Mouse (Mus musculus): ENCODE results near the gene Ermp1. TPM values are rescaled to one million over a fixed set of nuclear protein-coding genes. Genes with fewer than 3 reads are reported as not detected.

Gene Ermp1
- polyA plus RNA-seq, 1 experiment from 2014 or later = 10.0 TPM

DNA sequence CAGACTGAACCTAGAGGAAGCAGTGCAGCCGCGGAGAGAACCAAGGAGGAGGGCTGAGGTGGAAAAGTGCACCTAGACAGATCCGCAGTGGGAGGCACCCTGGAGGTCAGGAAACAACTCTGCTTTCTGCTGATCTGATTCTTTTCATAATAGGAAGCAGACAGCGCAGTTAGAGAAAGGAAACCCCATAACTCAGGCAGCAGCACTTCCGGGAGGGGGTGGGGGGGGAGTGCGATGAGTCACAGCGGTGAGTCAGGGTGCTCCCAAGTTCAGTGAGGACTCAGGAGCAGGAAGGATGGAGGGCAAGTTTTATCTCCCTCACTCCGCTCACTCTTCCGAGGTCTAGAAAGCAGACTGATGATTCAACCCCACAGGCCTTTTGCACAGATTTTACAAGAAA lies 7.2 kb downstream of the Ermp1 start:
- no peak overlapping the region for H3K4me2 ChIP-seq (ENCODE audit: low read depth, low read length)
- H3K27ac ChIP-seq (ENCODE audit: low read length) = no peak overlapping the region
- H3K9me3 ChIP-seq (replicated peaks; ENCODE audit: control insufficient read depth, low read length) = no peaks in the 10 kb centered on the region; the same call in 1 of the 2 replicates
- H3K4me3 ChIP-seq (ENCODE audit: low read depth, low read length) = no peak overlapping the region
- H3K27me3 ChIP-seq (ENCODE audit: control insufficient read depth, insufficient read depth, low read depth, low read length) = no peaks in the 10 kb centered on the region
- H3K9ac ChIP-seq (ENCODE audit: low read depth, low read length) = no peak overlapping the region
- ATAC-seq (ENCODE audit: low read depth) = peak; percentile 53; the same call in 1 of the 2 replicates
- peaks cover 6% of the 10 kb centered on the region for H3K4me1 ChIP-seq (ENCODE audit: control insufficient read depth, low read depth, low read length)
- WGBS (ENCODE audit: insufficient replicate concordance) = 27% methylated on average over 9 of the region's 9 CpGs
- H3K36me3 ChIP-seq (ENCODE audit: control insufficient read depth, insufficient read depth) = peaks cover 20% of the 10 kb centered on the region

DNA sequence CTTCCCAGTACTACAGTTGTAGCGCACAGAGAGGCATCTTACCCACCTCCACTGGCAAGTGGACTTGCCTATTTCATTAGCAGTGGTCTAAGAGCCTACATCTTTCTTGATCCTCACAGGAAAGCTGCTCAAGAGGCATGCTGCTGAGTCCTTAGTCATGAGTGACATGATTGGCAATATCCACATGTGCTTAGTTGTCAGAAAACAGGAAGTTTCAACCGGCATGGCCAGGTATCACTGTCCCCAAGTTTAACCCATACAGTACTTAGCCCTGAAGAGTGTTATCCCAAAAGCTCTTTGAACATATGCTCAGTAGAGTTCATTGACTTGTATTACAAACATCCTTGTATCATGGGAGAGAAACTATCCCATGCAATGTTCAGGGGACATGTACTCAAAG lies 36.1 kb downstream of the Ermp1 start:
- no peak overlapping the region for H3K4me2 ChIP-seq (ENCODE audit: low read depth, low read length)
- no peak overlapping the region; the same call in 1 of the 2 replicates for H3K27ac ChIP-seq (ENCODE audit: low read length)
- peaks cover 15% of the 10 kb centered on the region for H3K4me1 ChIP-seq (ENCODE audit: control insufficient read depth, low read depth, low read length)
- H3K36me3 ChIP-seq (ENCODE audit: control insufficient read depth, insufficient read depth) = peaks cover 31% of the 10 kb centered on the region
- no peak overlapping the region for H3K9ac ChIP-seq (ENCODE audit: low read depth, low read length)
- no peaks in the 10 kb centered on the region for H3K9me3 ChIP-seq (replicated peaks; ENCODE audit: control insufficient read depth, low read length)
- no peak for ATAC-seq (ENCODE audit: low read depth)
- H3K27me3 ChIP-seq (ENCODE audit: control insufficient read depth, insufficient read depth, low read depth, low read length) = no peaks in the 10 kb centered on the region
- 65% methylated on average over 2 of the region's 2 CpGs for WGBS (ENCODE audit: insufficient replicate concordance)
- no peak overlapping the region for H3K4me3 ChIP-seq (ENCODE audit: low read depth, low read length)

DNA sequence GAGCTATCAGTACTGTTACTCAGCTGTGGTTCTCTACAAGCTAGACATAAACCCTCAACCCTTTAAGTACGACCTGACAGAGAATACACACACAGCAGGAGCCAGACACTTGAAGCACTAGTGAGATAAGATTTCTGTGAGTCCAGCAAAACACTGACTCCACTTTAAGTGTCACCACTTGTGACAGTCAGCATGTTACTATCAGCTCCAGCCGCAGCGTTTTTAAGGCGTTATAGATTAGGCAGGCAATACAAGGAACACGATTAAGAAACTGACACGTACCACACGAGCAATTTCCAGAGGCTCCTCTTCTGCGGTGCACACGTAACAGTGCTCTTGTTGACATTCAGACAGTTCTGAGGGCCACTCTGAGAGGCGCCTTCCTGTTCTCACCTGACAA lies 37.3 kb downstream of the Ermp1 start:
- Histone ChIP-seq H3K27ac (ENCODE audit: low read length) (peak overlapping the region; percentile 82), H3K4me2 (ENCODE audit: low read depth, low read length) (no peak overlapping the region), H3K9me3 (replicated peaks; ENCODE audit: control insufficient read depth, low read length) (no peaks in the 10 kb centered on the region), H3K27me3 (ENCODE audit: control insufficient read depth, insufficient read depth, low read depth, low read length) (no peaks in the 10 kb centered on the region), H3K4me3 (ENCODE audit: low read depth, low read length) (no peak overlapping the region), H3K9ac (ENCODE audit: low read depth, low read length) (no peak overlapping the region), H3K36me3 (ENCODE audit: control insufficient read depth, insufficient read depth) (peaks cover 27% of the 10 kb centered on the region), H3K4me1 (ENCODE audit: control insufficient read depth, low read depth, low read length) (peaks cover 15% of the 10 kb centered on the region)
- 58% methylated on average over 10 of the region's 10 CpGs for WGBS (ENCODE audit: insufficient replicate concordance)
- ATAC-seq (ENCODE audit: low read depth) = peak; percentile 94

DNA sequence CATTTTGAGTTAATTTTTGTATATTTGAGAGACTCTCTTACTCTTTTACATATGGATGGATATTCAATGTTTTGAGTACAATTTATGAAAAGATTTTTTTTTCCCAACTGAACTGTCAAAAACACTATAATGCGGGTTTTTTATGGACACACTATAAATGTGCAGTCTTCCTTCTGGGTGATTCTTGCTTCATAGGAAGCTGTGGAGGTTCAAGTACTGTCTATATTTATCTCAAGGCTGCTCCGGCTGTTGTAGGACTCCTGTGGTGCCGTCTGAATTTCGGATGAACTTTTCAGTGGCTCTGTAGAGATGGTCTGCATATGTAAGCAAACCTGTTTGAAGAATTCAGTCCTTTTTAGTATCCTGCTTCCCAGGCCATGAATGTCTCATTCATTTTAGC lies 40.0 kb downstream of the Ermp1 start:
- no peak overlapping the region for H3K4me3 ChIP-seq (ENCODE audit: low read depth, low read length)
- WGBS (ENCODE audit: insufficient replicate concordance) = 68% methylated on average over 4 of the region's 4 CpGs

DNA sequence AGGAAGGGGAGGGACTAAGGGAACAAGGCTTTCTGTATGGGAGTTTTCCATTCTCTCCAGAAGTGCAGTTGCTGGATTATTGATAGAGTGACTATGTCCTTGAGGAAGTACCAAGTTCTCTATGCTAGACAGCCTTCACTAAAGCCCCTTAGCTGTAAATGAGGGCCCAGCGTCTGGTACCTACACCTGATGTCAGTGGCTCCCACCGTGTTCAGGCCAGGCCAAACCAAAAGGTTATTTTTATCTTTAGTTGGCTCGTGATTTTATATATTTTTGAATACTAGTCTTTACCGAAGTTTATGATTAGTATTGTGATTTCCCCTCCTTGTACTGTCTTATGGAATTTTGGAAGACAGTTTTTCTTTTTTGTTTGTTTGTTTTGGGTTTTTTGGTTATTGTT lies 40.7 kb downstream of the Ermp1 start:
- Histone ChIP-seq H3K9me3 (replicated peaks; ENCODE audit: control insufficient read depth, low read length) (no peaks in the 10 kb centered on the region), H3K27me3 (ENCODE audit: control insufficient read depth, insufficient read depth, low read depth, low read length) (no peaks in the 10 kb centered on the region), H3K9ac (ENCODE audit: low read depth, low read length) (no peak overlapping the region), H3K36me3 (ENCODE audit: control insufficient read depth, insufficient read depth) (peaks cover 12% of the 10 kb centered on the region), H3K4me2 (ENCODE audit: low read depth, low read length) (no peak overlapping the region), H3K27ac (ENCODE audit: low read length) (peak overlapping the region; percentile 43; the same call in 1 of the 2 replicates), H3K4me1 (ENCODE audit: control insufficient read depth, low read depth, low read length) (peaks cover 15% of the 10 kb centered on the region), H3K4me3 (ENCODE audit: low read depth, low read length) (no peak overlapping the region)
- ATAC-seq (ENCODE audit: low read depth) = no peak
- 72% methylated on average over 4 of the region's 4 CpGs for WGBS (ENCODE audit: insufficient replicate concordance)

More for the DNA sequence above, 40.0 kb downstream of the Ermp1 start:
- H3K36me3 ChIP-seq (ENCODE audit: control insufficient read depth, insufficient read depth) = peaks cover 15% of the 10 kb centered on the region
- ATAC-seq (ENCODE audit: low read depth) = no peak
- H3K27ac ChIP-seq (ENCODE audit: low read length) = no peak overlapping the region
- no peaks in the 10 kb centered on the region for H3K9me3 ChIP-seq (replicated peaks; ENCODE audit: control insufficient read depth, low read length)
- no peak overlapping the region for H3K9ac ChIP-seq (ENCODE audit: low read depth, low read length)
- peaks cover 15% of the 10 kb centered on the region for H3K4me1 ChIP-seq (ENCODE audit: control insufficient read depth, low read depth, low read length)
- no peaks in the 10 kb centered on the region for H3K27me3 ChIP-seq (ENCODE audit: control insufficient read depth, insufficient read depth, low read depth, low read length)
- no peak overlapping the region for H3K4me2 ChIP-seq (ENCODE audit: low read depth, low read length)

DNA sequence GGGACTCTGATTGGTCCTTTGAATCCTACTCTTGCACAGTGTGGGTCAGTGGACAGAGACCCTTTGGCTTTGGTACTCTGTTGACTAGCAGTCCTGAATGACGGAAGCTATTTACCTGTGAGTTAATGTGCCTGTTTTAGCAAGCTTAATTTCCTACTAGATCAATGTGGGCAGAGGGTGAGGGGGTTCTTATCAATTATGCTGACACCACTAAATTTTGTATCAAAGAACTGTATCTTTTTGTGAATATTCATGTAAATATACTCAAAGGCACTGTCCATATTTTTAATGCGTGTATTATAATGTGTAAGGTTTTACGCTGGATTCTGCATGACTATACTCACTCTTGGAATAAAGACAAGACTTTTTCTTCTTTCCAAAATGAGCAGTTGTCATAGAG lies 43.6 kb downstream of the Ermp1 start:
- Histone ChIP-seq H3K36me3 (ENCODE audit: control insufficient read depth, insufficient read depth) (peaks cover 10% of the 10 kb centered on the region; the same call in 1 of the 2 replicates), H3K27ac (ENCODE audit: low read length) (no peak overlapping the region), H3K27me3 (ENCODE audit: control insufficient read depth, insufficient read depth, low read depth, low read length) (no peaks in the 10 kb centered on the region), H3K4me3 (ENCODE audit: low read depth, low read length) (no peak overlapping the region), H3K9me3 (replicated peaks; ENCODE audit: control insufficient read depth, low read length) (no peaks in the 10 kb centered on the region), H3K4me2 (ENCODE audit: low read depth, low read length) (no peak overlapping the region), H3K4me1 (ENCODE audit: control insufficient read depth, low read depth, low read length) (no peaks in the 10 kb centered on the region; the same call in none of the 2 replicates), H3K9ac (ENCODE audit: low read depth, low read length) (no peak overlapping the region)
- WGBS (ENCODE audit: insufficient replicate concordance) = 86% methylated on average over 3 of the region's 3 CpGs
- no peak for ATAC-seq (ENCODE audit: low read depth)

DNA sequence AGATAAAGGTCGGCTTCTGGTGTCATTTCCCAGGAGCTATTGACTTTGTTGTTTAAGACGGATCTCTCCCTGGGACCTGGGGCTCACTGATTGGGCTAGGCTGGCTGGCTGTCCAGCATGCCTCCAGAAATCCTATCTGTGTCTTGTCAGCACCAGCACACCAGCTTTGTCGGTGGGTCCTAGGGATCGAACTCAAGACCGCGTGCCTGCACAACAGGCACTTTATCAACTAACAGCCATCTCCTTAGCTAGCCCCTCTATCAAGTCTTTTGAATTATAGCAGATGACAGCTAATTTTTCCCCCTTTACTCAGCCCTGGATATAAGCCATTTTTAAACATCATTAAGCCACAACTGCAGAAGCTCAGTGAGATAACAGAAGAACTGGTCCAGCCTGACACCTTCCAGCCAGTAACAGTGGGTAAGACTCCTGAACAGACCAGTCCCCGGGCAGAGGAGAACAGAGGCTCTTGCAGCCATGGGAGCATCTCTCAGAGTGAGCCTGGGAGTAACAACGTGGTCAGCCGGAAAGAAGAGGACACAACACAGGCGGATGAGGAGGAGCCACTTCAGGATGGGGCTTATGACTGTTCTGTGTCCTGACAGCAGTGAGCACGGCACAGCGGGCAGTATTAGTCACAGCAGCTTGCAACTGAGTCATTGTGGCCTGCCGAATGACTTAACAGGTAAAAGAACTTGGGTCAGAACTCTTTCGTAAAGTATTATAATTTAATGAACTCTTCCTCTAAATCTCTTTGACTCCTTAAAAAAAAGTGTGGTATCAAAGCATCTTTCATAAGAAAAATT lies 44.5 kb downstream of the Ermp1 start:
- peaks cover 10% of the 10 kb centered on the region; the same call in 1 of the 2 replicates for H3K36me3 ChIP-seq (ENCODE audit: control insufficient read depth, insufficient read depth)
- H3K4me2 ChIP-seq (ENCODE audit: low read depth, low read length) = no peak overlapping the region
- H3K9ac ChIP-seq (ENCODE audit: low read depth, low read length) = no peak overlapping the region
- H3K4me3 ChIP-seq (ENCODE audit: low read depth, low read length) = no peak overlapping the region
- no peaks in the 10 kb centered on the region for H3K27me3 ChIP-seq (ENCODE audit: control insufficient read depth, insufficient read depth, low read depth, low read length)
- no peak overlapping the region for H3K27ac ChIP-seq (ENCODE audit: low read length)
- no peaks in the 10 kb centered on the region for H3K9me3 ChIP-seq (replicated peaks; ENCODE audit: control insufficient read depth, low read length)
- WGBS (ENCODE audit: insufficient replicate concordance) = 66% methylated on average over 14 of the region's 14 CpGs
- H3K4me1 ChIP-seq (ENCODE audit: control insufficient read depth, low read depth, low read length) = no peaks in the 10 kb centered on the region; the same call in 1 of the 2 replicates
- no peak for ATAC-seq (ENCODE audit: low read depth)

DNA sequence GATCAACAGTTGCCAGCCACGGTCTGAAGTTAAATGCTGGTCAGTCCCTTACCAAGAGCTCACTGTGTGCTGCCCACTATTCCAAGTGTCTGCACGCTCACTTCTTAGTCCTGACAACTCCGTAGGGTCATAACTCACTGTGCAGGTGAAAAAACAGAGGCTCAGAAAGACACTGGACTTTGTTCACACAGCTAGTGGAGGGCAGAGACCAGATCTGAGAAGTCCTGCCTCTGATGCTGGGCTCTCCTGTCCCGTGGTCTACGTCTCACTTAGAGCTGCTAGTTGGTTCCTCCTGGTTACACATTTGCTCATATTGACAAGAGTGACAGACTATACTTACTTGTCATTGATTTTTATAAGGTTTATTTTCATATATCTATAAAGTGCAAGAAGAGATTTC lies 49.2 kb downstream of the Ermp1 start:
- H3K27me3 ChIP-seq (ENCODE audit: control insufficient read depth, insufficient read depth, low read depth, low read length) = no peaks in the 10 kb centered on the region
- H3K9me3 ChIP-seq (replicated peaks; ENCODE audit: control insufficient read depth, low read length) = no peaks in the 10 kb centered on the region
- no peak overlapping the region for H3K9ac ChIP-seq (ENCODE audit: low read depth, low read length)
- no peak overlapping the region for H3K4me3 ChIP-seq (ENCODE audit: low read depth, low read length)
- no peaks in the 10 kb centered on the region for H3K4me1 ChIP-seq (ENCODE audit: control insufficient read depth, low read depth, low read length)
- no peak overlapping the region for H3K27ac ChIP-seq (ENCODE audit: low read length)
- no peak overlapping the region for H3K4me2 ChIP-seq (ENCODE audit: low read depth, low read length)
- ATAC-seq (ENCODE audit: low read depth) = no peak
- peaks cover 12% of the 10 kb centered on the region; the same call in 1 of the 2 replicates for H3K36me3 ChIP-seq (ENCODE audit: control insufficient read depth, insufficient read depth)
- 72% methylated on average over 5 of the region's 5 CpGs for WGBS (ENCODE audit: insufficient replicate concordance)

DNA sequence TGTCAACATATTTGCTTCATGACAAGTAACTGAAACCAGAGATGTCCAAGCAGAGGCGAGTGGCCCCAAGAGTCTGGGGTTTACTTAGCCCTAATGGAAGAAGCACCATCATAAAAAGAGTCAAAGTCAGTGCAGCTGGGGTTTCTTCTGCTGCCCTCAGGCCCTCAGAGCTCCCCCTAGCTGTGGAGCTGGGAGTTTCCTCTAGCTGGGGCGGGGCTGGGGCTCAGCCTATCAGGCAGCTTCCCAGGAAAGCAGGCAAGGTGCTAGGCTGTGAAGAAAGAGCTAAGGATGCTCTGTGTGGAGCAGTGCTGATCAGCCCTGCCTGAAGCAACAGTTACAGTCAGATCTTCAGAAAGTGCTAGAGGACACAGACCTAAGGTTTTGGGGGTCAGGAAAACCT lies 51.2 kb downstream of the Ermp1 start:
- peak; percentile 69 for ATAC-seq (ENCODE audit: low read depth)
- no peaks in the 10 kb centered on the region for H3K4me1 ChIP-seq (ENCODE audit: control insufficient read depth, low read depth, low read length)
- H3K36me3 ChIP-seq (ENCODE audit: control insufficient read depth, insufficient read depth) = 0 out of 2 replicates have a peak, but pooled peaks cover 6% of the 10 kb centered on the region
- H3K4me3 ChIP-seq (ENCODE audit: low read depth, low read length) = no peak overlapping the region
- H3K4me2 ChIP-seq (ENCODE audit: low read depth, low read length) = no peak overlapping the region
- H3K27me3 ChIP-seq (ENCODE audit: control insufficient read depth, insufficient read depth, low read depth, low read length) = no peaks in the 10 kb centered on the region
- H3K9me3 ChIP-seq (replicated peaks; ENCODE audit: control insufficient read depth, low read length) = no peaks in the 10 kb centered on the region
- no peak overlapping the region for H3K27ac ChIP-seq (ENCODE audit: low read length)
- no peak overlapping the region for H3K9ac ChIP-seq (ENCODE audit: low read depth, low read length)
- 89% methylated on average over 2 of the region's 2 CpGs for WGBS (ENCODE audit: insufficient replicate concordance)
